In genomic region chr8:120525832-120526231, GRCm38 (mm10) we compare ENCODE assay signal across 10 mouse cellular contexts.
DNase-seq lines count a peak whose midpoint lies in the region; ATAC-seq and TF ChIP-seq lines count a peak whose summit lies in the region.
"Had no signal": no experiment of that assay in that cellular context is flagged by ENCODE, and none has a peak within 500 bp of the region (broad histone marks: within the 10 kb centered on the region; RNA-seq: fewer than 3 reads in every experiment).

No protein-coding gene starts in this region.

- peak overlapping the region; percentile 19; the same call in 1 of the 2 replicates for H3K27ac ChIP-seq in hindbrain, embryonic 10.5 days
- no peak overlapping the region for H3K27ac ChIP-seq in hindbrain, embryonic 14.5 days
- H3K27ac ChIP-seq in MEL (ENCODE audit: control insufficient read depth, low read depth, low read length) = 0 out of 2 replicates have a peak overlapping the region, but pooled peaks have one; percentile 7
- peak overlapping the region; percentile 14; the same call in 1 of the 2 replicates for H3K27ac ChIP-seq in forebrain, embryonic 14.5 days (ENCODE audit: low read depth, low read length)
- no peak overlapping the region for H3K27ac ChIP-seq in limb, embryonic 13.5 days

- H3K36me3 ChIP-seq in hindbrain, embryonic 10.5 days = no peaks in the 10 kb centered on the region
- no peaks in the 10 kb centered on the region for H3K36me3 ChIP-seq in hindbrain, embryonic 14.5 days (replicated peaks; ENCODE audit: control insufficient read depth, insufficient read depth)
- H3K36me3 ChIP-seq in MEL (ENCODE audit: control insufficient read depth in 1 of 2, insufficient read depth in 2 of 2, low read length in 2 of 2) = peaks cover 2 to 30% of the 10 kb centered on the region in 2 experiments; a peak in 3 of 4 replicates
- no peaks in the 10 kb centered on the region for H3K36me3 ChIP-seq in forebrain, embryonic 14.5 days (ENCODE audit: control insufficient read depth, insufficient read depth, low read length)
- H3K36me3 ChIP-seq in limb, embryonic 13.5 days = no peaks in the 10 kb centered on the region

- H3K9ac ChIP-seq in hindbrain, embryonic 14.5 days = no peak overlapping the region
- H3K9ac ChIP-seq in MEL (ENCODE audit: control insufficient read depth, low read depth, low read length, poor library complexity, severe bottlenecking) = no peak overlapping the region
- peak overlapping the region; percentile 32 for H3K9ac ChIP-seq in forebrain, embryonic 14.5 days (ENCODE audit: low read length)
- H3K9ac ChIP-seq in limb, embryonic 13.5 days = no peak overlapping the region

- 63% methylated on average over 6 of the region's 6 CpGs for WGBS in hindbrain, embryonic 10.5 days
- WGBS in hindbrain, embryonic 14.5 days = 43% methylated on average over 6 of the region's 6 CpGs
- WGBS in forebrain, embryonic 14.5 days = 58% methylated on average over 6 of the region's 6 CpGs
- WGBS in limb, embryonic 13.5 days = 56% methylated on average over 6 of the region's 6 CpGs

- H3K4me2 ChIP-seq in hindbrain, embryonic 14.5 days (replicated peaks) = no peak overlapping the region
- H3K4me2 ChIP-seq in forebrain, embryonic 14.5 days (ENCODE audit: low read length) = no peak overlapping the region
- no peak overlapping the region for H3K4me2 ChIP-seq in limb, embryonic 13.5 days (replicated peaks)

- TF ChIP-seq POLR2A in MEL (IDR thresholded peaks at IDR 0.05; ENCODE audit: control insufficient read depth in 1 of 2, insufficient read depth in 1 of 2, low read depth in 1 of 2, low read length in 2 of 2, poor library complexity in 1 of 2) = no peak

- no peak for TF ChIP-seq CTCF in MEL (IDR thresholded peaks at IDR 0.05 in 2 of 3, conservative IDR thresholded peaks at IDR 0.05 in 1 of 3; ENCODE audit: control insufficient read depth in 1 of 3, insufficient read depth in 1 of 3, low read depth in 2 of 3, low read length in 3 of 3, poor library complexity in 1 of 3, severe bottlenecking in 1 of 3)

- H3K9me3 ChIP-seq in hindbrain, embryonic 10.5 days = no peaks in the 10 kb centered on the region
- no peaks in the 10 kb centered on the region for H3K9me3 ChIP-seq in hindbrain, embryonic 14.5 days (ENCODE audit: control insufficient read depth, low read length)
- H3K9me3 ChIP-seq in MEL (replicated peaks; ENCODE audit: insufficient read depth, low read length) = no peaks in the 10 kb centered on the region
- H3K9me3 ChIP-seq in forebrain, embryonic 14.5 days (replicated peaks; ENCODE audit: control insufficient read depth, low read length) = no peaks in the 10 kb centered on the region
- H3K9me3 ChIP-seq in limb, embryonic 13.5 days = no peaks in the 10 kb centered on the region
- H3K9me3 ChIP-seq: G1E had no signal

- no peak for ATAC-seq in hindbrain, embryonic 14.5 days (ENCODE audit: low FRiP score)
- ATAC-seq in forebrain, embryonic 14.5 days = no peak
- ATAC-seq in limb, embryonic 13.5 days (ENCODE audit: low FRiP score, low read depth) = 0 out of 2 replicates have a peak, but pooled peaks have one; percentile 4

- no peak for DNase-seq in hindbrain, embryonic 10.5 days (ENCODE audit: low spot score)
- no peak for DNase-seq in hindbrain, embryonic 14.5 days (ENCODE audit: low spot score)
- no peak for DNase-seq in MEL (ENCODE audit: low read depth, low spot score)
- DNase-seq in forebrain, embryonic 14.5 days (ENCODE audit: low spot score) = no peak
- no peak for DNase-seq in c-Kit-positive CD71-positive TER-119-positive erythroid progenitor cells, embryonic 14.5 days (ENCODE audit: low spot score)
- DNase-seq in thymus, postnatal 14 days = no peak
- DNase-seq in yolk sac, embryonic 10.5 days (ENCODE audit: low spot score) = no peak
- DNase-seq: kidney, adult 2 months had no signal

- peaks cover 90% of the 10 kb centered on the region for H3K79me2 ChIP-seq in MEL (ENCODE audit: control insufficient read depth, insufficient read depth, low read length, poor library complexity)

- H3K4me1 ChIP-seq in hindbrain, embryonic 10.5 days (replicated peaks) = peaks cover 96% of the 10 kb centered on the region
- H3K4me1 ChIP-seq in hindbrain, embryonic 14.5 days (replicated peaks; ENCODE audit: control insufficient read depth, insufficient read depth, low read length) = peaks cover 72% of the 10 kb centered on the region
- H3K4me1 ChIP-seq in MEL (ENCODE audit: control insufficient read depth in 1 of 2, insufficient read depth in 2 of 2, low read length in 2 of 2) = peaks cover 0 to 35% of the 10 kb centered on the region in 2 experiments; a peak in 3 of 4 replicates
- H3K4me1 ChIP-seq in forebrain, embryonic 14.5 days (ENCODE audit: control insufficient read depth, insufficient read depth, low read length) = peaks cover 67% of the 10 kb centered on the region
- H3K4me1 ChIP-seq in limb, embryonic 13.5 days = peaks cover 69% of the 10 kb centered on the region

- peaks cover 67% of the 10 kb centered on the region for H3K27me3 ChIP-seq in hindbrain, embryonic 10.5 days (ENCODE audit: insufficient read depth, poor library complexity, severe bottlenecking)
- H3K27me3 ChIP-seq in hindbrain, embryonic 14.5 days (ENCODE audit: control insufficient read depth, insufficient read depth, low read length) = no peaks in the 10 kb centered on the region
- no peaks in the 10 kb centered on the region for H3K27me3 ChIP-seq in MEL (ENCODE audit: control insufficient read depth in 1 of 2, insufficient read depth in 2 of 2, low read length in 2 of 2)
- no peaks in the 10 kb centered on the region for H3K27me3 ChIP-seq in forebrain, embryonic 14.5 days (replicated peaks; ENCODE audit: control insufficient read depth, insufficient read depth, low read length)
- H3K27me3 ChIP-seq in limb, embryonic 13.5 days = peaks cover 9% of the 10 kb centered on the region; the same call in 1 of the 2 replicates

- no peak overlapping the region for H3K4me3 ChIP-seq in hindbrain, embryonic 10.5 days
- no peak overlapping the region for H3K4me3 ChIP-seq in hindbrain, embryonic 14.5 days (replicated peaks; ENCODE audit: low read length)
- no peak overlapping the region for H3K4me3 ChIP-seq in MEL (ENCODE audit: control insufficient read depth in 1 of 2, insufficient read depth in 1 of 2, low read depth in 2 of 2, low read length in 2 of 2)
- no peak overlapping the region for H3K4me3 ChIP-seq in forebrain, embryonic 14.5 days (ENCODE audit: low read depth, low read length)
- no peak overlapping the region for H3K4me3 ChIP-seq in limb, embryonic 13.5 days

- TF ChIP-seq EP300 in MEL (IDR thresholded peaks at IDR 0.05; ENCODE audit: low read depth in 1 of 2, low read length in 2 of 2) = no peak

- no peak for TF ChIP-seq RAD21 in MEL (IDR thresholded peaks at IDR 0.05; ENCODE audit: low read depth, low read length)

TF ChIP-seq in MEL, 35 proteins besides CTCF, POLR2A, EP300 and RAD21:
- TF ChIP-seq NRF1 (IDR thresholded peaks at IDR 0.05; ENCODE audit: insufficient read depth, low read depth, low read length, poor library complexity, severe bottlenecking) (no peak), JUND (IDR thresholded peaks at IDR 0.05; ENCODE audit: low read depth, low read length) (no peak), MAX (IDR thresholded peaks at IDR 0.05; ENCODE audit: low read length) (no peak)

Comparison
In these comparisons a context has a peak if more than half of its experiments do, and no peak if none do; other contexts are left out.
1. H3K27ac ChIP-seq: peak in hindbrain, embryonic 10.5 days (single experiment), MEL (single experiment) and forebrain, embryonic 14.5 days (single experiment); none in hindbrain, embryonic 14.5 days (single experiment) and limb, embryonic 13.5 days (single experiment).